Mouse (Mus musculus) liver, postnatal 0 days (tissue): ENCODE data around the gene Onecut3.

Experiments
- CTCF ChIP-seq: sonication (generic); IDR thresholded peaks from 2 replicates; pipeline ENCODE4 v1.5.1; 2016; ENCODE audit warnings: antibody characterized with exemption, low read depth
- EP300 ChIP-seq: IDR thresholded peaks from 2 replicates; pipeline ENCODE4 v1.6.1; 2016; ENCODE audit warnings: antibody characterized with exemption, low read depth, mild to moderate bottlenecking

GRCm38 (mm10) chr10:80559431-80559830, 64.8 kb downstream of the Onecut3 start:
- TF ChIP-seq CTCF (no peak), EP300 (no peak)
